Mouse (Mus musculus) layer of hippocampus, postnatal 14 days (tissue): ENCODE results near the gene Elf4. TPM values are rescaled to one million over a fixed set of nuclear protein-coding genes. Genes with fewer than 3 reads are reported as not detected.

Source experiments
- DNase-seq, 2 experiments: peaks; one replicate each; pipeline ENCODE4 v3.0.0; 2021 to 2022; ENCODE audit warnings: low spot score in 2 of 2, mixed read lengths in 1 of 2
- total RNA-seq, 2 experiments: library from RNA; stranded (reverse); gene quantifications; 2 replicates each; pipeline ENCODE4 v1.2.3; 2021

Gene Elf4
- total RNA-seq, 2 experiments from 2014 or later = 0.98 to 1.2 TPM

DNA sequence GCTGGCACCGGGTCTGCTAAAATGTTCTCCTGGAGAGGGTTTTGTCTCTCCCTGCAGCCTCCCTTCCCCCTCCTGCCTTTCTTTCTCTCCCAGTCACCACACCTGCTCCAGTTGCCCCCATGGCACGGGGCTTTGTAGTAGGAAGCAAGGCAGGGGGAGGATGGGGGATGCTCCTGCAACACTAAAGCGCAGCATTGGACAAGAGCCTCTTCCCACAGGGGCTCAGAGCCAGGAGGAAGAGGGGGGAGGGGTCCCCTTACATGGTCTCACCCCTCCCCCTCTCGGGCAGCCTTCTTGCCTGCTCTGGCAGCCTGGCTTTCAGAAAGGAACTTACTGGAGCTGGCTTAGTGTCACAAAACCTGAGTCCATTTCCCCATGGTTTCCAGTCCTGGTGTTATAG lies 77.0 kb downstream of the Elf4 start:
- DNase-seq = no peak

DNA sequence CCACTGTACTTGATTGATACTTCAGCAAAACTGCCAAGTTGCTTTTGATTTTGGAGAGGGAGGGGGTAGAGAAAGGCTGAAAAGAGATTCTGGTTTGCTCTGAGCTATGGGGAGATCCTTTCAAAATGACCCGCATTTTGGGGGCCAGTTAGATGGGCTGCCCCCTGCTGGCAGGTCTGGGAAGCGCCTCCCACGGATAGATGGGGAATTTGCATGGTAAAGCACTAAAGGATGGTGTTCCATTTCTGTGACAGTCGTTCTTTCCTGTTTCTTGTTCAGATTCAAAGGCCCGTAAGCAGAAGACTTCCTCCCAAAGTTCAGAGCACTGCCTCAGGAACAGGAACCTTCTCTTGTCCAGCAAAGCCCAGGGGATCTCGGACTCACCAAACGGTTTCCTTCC lies 79.3 kb downstream of the Elf4 start:
- DNase-seq = peak; percentile 16 to 23

- no peak for DNase-seq
Observed at GRCm38 (mm10) chrX:48367841-48368240, 95.1 kb downstream of the Elf4 start.

GRCm38 (mm10) chrX:48365836-48366577 lies 96.9 kb downstream of the Elf4 start:
- no peak for DNase-seq

Other genes starting within 250 kb of the Elf4 start
- gene Utp14a, start 206.3 kb downstream of the Elf4 start, total RNA-seq = 10 to 100 TPM; 17.9 to 18.0 TPM
- gene Bcorl1, start 121.8 kb downstream of the Elf4 start, total RNA-seq = 10 to 100 TPM; 16.4 to 17.7 TPM
- 10 to 100 TPM; 29.9 to 33.2 TPM for gene Aifm1, start 50.4 kb upstream of the Elf4 start, total RNA-seq
- 10 to 100 TPM; 28.0 to 30.7 TPM for gene Rab33a, start 56.2 kb upstream of the Elf4 start, total RNA-seq
- 10 to 100 TPM; 19.8 to 26.3 TPM for gene Zfp280c, start 131.4 kb upstream of the Elf4 start, total RNA-seq
- gene Slc25a14, start 160.3 kb upstream of the Elf4 start, total RNA-seq = 10 to 100 TPM; 35.7 to 40.4 TPM
- gene Gpr119, start 211.3 kb upstream of the Elf4 start, total RNA-seq = not detected
- 1 to 10 TPM; 4.1 to 6.4 TPM for gene Rbmx2, start 231.9 kb upstream of the Elf4 start, total RNA-seq